Mouse (Mus musculus) megakaryocyte-erythroid progenitor cell, adult 5-6 weeks (primary cell): ENCODE measurements around the gene Fcgr1. TPM values are rescaled to one million over a fixed set of nuclear protein-coding genes. Genes with fewer than 3 reads are reported as not detected.
"Not testable (repeated sequence)": the region's sequence is repeated elsewhere in the genome, so short reads cannot be mapped to it uniquely, and the experiment has no call there.

Experiments
- ATAC-seq: replicated peaks from 2 replicates; pipeline ENCODE4 v1.8.0; 2016; ENCODE audit warnings: mild to moderate bottlenecking, inconsistent platforms; ENCODE audit not compliant: severe bottlenecking, poor library complexity, low FRiP score, low TSS enrichment
- total RNA-seq, 2 experiments: library from RNA; stranded (forward) in 1 of 2; stranded (reverse) in 1 of 2; fragments of 200-1000, 215-1000 nt in 1 of 2; fragments of >200 nt in 1 of 2; fragmentation: Nextera tagmentation in 1 of 2; gene quantifications; 2 replicates each; pipeline ENCODE4 v1.2.3; 2014 to 2017

Fcgr1 gene
- total RNA-seq, 2 experiments from 2014 or later: not detected

GRCm38 (mm10) chr3:96328060-96328729, 34.4 kb upstream of the Fcgr1 start:
- 0 out of 2 replicates have a peak, but pooled peaks have one; percentile 45 for ATAC-seq

DNA sequence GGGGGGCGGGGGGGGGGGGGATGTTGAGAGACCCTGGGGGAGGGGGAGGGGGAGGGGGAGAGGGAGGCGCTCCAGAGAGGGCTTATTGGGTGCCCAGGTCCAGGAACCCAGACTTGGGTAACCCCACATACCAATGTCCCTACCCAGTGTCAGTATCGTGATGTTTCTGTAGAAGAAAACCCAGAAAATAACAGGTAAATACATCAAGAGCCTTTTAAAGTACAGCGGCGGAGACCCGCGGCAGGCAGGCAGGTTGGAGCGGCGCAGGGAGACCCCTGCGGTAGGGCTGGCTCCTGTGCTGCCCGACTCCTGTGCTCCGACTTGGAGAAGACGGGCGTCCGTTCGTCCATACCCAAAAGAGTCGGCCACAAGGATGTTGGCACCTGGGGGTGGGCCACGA, 33.9 kb upstream of the Fcgr1 start:
- ATAC-seq: 0 out of 2 replicates have a peak, but pooled peaks have one; percentile 18

DNA sequence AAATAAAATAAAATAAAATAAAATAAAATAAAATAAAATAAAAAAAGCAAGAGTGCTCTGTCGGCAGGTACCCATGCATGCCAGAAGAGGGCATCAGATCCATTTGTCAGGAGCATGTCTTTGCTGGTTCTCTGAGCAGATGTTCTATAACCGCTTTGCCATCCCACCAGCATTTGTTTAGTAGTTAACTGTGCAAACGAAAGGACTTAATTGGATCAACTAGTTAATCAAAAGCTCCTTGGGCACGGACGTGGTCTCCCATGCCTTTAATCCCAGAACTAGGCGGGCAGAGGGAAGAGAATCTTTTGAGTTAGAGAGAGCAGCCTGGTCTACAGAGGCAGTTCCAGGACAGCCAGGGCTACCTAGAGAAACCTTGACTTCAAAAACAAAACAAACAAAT, 33.4 kb upstream of the Fcgr1 start:
- no peak for ATAC-seq

DNA sequence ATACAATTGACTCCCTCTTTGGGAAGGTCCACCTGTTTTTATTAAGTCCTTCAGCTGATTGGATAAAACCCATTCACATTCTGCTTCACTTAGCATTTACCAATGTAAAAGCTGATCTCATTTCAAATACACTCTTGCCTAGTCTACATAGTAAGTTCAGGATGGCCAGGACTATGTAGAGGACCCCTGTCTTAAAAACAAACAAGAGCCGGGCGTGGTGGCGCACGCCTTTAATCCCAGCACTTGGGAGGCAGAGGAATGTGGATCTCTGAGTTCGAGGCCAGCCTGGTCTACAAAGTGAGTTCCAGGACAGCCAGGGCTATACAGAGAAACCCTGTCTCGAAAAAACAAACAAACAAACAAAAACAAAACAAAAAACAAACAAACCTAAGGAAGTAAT, 30.0 kb upstream of the Fcgr1 start:
- not testable (repeated sequence) for ATAC-seq

- no peak for ATAC-seq
These were observed 28.8 kb upstream of the Fcgr1 start for GRCm38 (mm10) chr3:96322609-96323008.

GRCm38 (mm10) chr3:96321891-96322290, 28.1 kb upstream of the Fcgr1 start:
- no peak for ATAC-seq

DNA sequence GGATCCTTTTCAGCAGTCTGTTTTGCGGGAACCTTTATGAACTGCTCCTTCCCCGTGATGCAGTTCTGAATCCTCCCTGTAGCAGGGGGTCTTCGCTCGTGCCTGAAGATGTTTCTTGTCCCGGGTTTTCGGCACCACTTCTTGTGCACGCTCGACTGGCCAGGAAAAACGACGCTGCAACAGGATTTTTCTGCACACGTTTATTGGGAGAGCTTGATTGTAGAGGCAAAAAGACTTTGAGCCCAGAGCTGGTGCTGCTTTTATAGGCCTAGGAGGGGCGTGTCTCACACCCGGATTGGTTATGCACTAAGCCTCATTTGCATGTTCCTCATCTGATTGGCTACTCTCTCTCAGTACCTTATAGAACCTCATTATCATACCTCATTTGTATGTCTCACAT, 26.2 kb upstream of the Fcgr1 start:
- not testable (repeated sequence) for ATAC-seq

- ATAC-seq: no peak
These were observed 18.8 kb upstream of the Fcgr1 start for GRCm38 (mm10) chr3:96312341-96313098.

DNA sequence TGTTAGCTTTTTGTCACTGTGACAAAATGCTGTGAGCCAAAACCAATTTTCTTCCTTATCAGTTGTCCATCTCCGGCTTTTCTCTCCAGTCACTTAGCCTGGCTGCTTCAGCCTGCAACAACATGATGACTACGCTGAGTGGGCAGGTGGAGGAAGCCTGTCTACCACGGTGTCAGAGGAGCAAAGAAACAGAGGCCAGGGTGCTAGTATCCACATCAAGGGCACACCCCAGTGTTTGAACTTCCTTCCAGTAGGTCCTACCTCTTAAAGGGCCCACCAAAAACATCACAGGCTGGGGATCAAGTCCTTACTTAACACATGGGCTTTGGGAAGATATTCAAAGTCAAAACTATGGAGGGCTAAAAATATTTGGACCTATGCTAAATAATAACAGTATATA, 15.7 kb upstream of the Fcgr1 start:
- ATAC-seq: no peak

GRCm38 (mm10) chr3:96306506-96306905, 12.7 kb upstream of the Fcgr1 start:
- ATAC-seq: no peak

DNA sequence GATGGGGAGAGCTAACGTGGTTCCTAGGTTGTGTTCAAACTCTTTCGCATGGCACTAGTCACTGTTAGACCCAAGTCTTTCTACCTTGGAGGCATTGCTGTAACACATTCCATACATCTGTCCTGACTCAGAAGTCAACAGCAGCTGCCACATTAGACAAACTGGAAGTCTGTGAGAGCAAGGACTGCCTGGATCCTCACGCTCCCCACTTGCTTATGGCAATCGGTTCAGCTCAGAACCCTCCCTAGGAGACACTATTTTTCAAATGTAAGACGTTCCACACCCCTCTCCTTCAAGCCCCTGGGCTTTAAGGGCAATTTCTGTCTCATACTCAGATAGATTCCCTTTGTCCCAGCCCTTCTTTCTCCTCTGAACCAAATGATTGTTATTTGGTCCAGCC, 8.3 kb upstream of the Fcgr1 start:
- ATAC-seq: no peak

- ATAC-seq: no peak
These were observed 7.1 kb upstream of the Fcgr1 start for GRCm38 (mm10) chr3:96300706-96301529.

DNA sequence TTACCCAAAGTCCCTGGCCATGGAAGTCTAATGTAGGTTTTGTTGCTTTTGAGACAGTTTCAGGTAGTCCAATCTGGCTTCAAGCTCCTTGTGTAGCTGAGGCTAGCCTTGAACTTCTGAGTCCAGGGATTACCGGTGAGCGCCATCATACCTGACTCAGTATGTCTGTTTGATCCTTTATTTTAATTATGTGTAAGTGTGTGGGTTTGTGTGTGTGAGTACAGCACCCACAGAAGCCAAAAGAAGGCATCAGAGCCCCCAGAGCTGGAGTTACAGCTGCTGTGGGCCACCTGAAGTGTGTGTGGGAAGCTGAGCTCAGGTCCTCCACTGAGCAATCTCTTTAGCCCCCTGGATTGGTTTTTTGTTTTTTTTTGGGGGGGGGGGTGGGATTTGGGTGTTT, 5.8 kb upstream of the Fcgr1 start:
- no peak for ATAC-seq

DNA sequence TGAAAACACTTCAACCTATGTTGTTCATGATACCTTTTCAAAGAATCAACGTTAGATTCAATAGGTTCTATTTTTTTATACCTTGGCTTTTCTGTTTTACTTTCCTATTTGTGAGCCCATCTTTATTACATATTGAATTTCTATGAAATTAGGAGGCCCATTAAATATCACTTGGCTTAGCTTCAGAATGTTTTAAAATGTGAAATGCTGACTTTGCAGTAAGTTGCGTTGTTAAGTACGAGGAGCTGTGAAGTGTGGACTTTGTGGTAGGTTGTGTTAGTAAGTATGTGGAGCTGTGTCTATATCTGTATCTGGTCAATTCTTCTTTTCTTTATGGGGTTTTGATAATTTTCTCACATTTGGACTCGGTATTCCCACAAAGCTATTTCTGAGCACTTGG, 4.6 kb upstream of the Fcgr1 start:
- ATAC-seq: no peak

GRCm38 (mm10) chr3:96293368-96293767, 401 bp downstream of the Fcgr1 start:
- ATAC-seq: no peak

DNA sequence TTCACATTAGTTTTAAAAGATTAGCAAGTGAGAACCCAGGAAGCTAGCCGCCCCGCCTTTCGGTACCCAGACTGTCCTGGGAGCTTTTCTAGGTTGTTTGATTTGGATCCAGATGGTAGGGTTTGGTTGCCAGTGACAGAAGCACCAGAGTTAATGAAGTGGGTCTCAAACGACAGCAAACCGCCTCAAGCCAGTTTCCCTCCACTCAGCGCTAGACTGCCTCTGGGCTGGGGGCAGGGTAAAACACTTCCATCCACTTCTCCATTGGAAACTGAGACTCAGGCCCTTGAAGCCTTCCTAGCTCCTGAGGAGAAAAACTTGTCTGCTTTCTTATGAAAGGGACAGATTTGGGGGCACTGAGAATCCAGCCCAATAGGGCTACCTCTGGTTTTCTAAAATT, 1.1 kb downstream of the Fcgr1 start:
- ATAC-seq: no peak

DNA sequence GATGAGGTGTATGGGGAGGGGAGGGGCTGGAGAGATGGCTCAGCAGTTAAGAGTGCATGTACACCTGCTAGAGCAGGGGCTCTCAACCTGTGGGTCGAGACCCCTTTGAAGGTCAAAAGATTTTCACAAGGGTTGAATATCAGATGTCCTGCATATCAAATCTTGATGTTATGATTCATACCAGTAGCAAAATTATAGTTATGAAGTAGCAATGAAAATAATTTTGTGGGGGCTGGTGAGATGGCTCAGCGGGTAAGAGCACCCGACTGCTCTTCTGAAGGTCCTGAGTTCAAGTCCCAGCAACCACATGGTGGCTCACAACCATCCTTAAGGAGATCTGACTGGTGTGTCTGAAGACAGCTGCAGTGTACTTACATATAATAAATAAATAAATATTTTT, 3.0 kb downstream of the Fcgr1 start:
- not testable (repeated sequence) for ATAC-seq

GRCm38 (mm10) chr3:96289201-96289600, 4.6 kb downstream of the Fcgr1 start:
- no peak for ATAC-seq

GRCm38 (mm10) chr3:96287334-96287733, 6.4 kb downstream of the Fcgr1 start:
- ATAC-seq: not testable (repeated sequence)

DNA sequence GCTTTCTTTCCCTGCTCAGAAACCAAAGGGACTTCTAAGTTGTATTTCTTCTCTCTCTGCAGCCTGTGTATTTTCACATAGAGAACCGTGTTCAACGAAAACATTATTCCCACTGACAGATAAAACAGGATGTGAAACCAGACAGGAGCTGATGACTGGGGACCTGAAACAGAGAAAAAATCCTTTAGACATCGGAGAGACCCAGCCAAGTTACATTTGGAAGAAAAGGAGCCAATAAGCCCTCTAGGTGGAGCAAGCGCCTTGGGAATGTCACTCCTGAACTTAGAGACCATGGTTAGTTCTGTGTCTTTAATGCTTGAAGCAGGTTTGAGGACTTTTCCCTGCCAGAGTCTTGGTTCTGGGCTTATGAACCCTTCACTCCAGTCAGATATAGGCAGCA, 9.3 kb downstream of the Fcgr1 start:
- ATAC-seq: no peak
